Mouse (Mus musculus) testis, postnatal 10 days (tissue): ENCODE data around the gene Dctpp1.

Source experiments
- DNase-seq: peaks from one replicate; pipeline ENCODE4 v3.0.0; 2021; ENCODE audit warnings: low spot score

Gene Dctpp1

GRCm38 (mm10) chr7:127210266-127210665 lies 50.2 kb downstream of the Dctpp1 start:
- DNase-seq, result peak; percentile 38

- DNase-seq, result no peak
Observed at GRCm38 (mm10) chr7:127209851-127210250, 50.7 kb downstream of the Dctpp1 start.

- DNase-seq, result peak; percentile 96
Observed at GRCm38 (mm10) chr7:127208553-127209438, 51.7 kb downstream of the Dctpp1 start, which contains the start of gene Mylpf. Gene Mylpf (plus strand): TSS chr7:127208890.

GRCm38 (mm10) chr7:127208295-127208552 lies 52.3 kb downstream of the Dctpp1 start, which contains the start of gene Tbc1d10b:
Gene Tbc1d10b (minus strand): TSS chr7:127208468.
- no peak for DNase-seq

- DNase-seq, result peak; percentile 66
Observed at GRCm38 (mm10) chr7:127207374-127208294, 52.9 kb downstream of the Dctpp1 start.
